Mouse (Mus musculus): ENCODE measurements around the gene Mapk11.

- no peak for TF ChIP-seq POLR2A (IDR thresholded peaks at IDR 0.05; ENCODE audit: insufficient read length, low read depth)
- no peak for TF ChIP-seq POLR2AphosphoS2 (IDR thresholded peaks at IDR 0.05; ENCODE audit: insufficient read length, low read depth)
- no peak for TF ChIP-seq REST (IDR thresholded peaks at IDR 0.05; ENCODE audit: insufficient read depth, insufficient read length)
- no peak for TF ChIP-seq MYOD1 (IDR thresholded peaks at IDR 0.05; ENCODE audit: control insufficient read depth in 1 of 3, insufficient read length in 2 of 3, low read depth in 2 of 3)
- no peak for TF ChIP-seq USF1 (IDR thresholded peaks at IDR 0.05; ENCODE audit: low read depth)
- no peak for TF ChIP-seq E2F4 (IDR thresholded peaks at IDR 0.05; ENCODE audit: insufficient read depth)
- TF ChIP-seq MYOG (IDR thresholded peaks at IDR 0.05; ENCODE audit: control insufficient read depth in 1 of 3, insufficient read depth in 1 of 3, insufficient read length in 2 of 3, low read depth in 2 of 3) = no peak
Observed at GRCm38 (mm10) chr15:89124312-89124711, 25.1 kb downstream of the Mapk11 start.

Measured in myocyte (in vitro differentiated cells).